Mouse (Mus musculus) gastrocnemius, adult 8-10 months (tissue): ENCODE measurements at regions not wholly inside any gene's neighbourhood (a gene's known extent, or its start where the extent isn't known, plus 50 kb on each side); places are given as distances from the start of the nearest gene placed in this dataset.

Experiments
- DNase-seq, 2 experiments: peaks; one replicate each; pipeline ENCODE4 v3.0.0; 2022; ENCODE audit warnings: low spot score in 2 of 2

DNA sequence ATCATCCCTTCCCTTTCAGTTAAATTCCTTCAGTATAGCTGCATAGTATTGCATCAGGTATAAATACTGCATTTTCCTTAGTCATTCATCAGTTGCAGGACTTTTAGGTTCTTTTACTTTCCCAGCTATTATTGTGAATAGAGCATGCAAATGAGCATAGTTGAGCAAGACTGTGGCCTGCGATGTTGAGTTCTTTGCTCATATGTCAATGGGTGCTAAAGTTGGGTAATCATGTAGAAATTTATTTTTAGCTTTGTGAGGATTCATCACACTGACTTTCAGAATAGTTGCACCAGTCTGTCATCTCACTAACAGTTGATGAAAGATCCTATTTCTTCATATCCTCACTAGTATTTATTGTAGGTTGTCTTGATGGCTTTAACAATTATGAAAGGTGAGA, 380.3 kb upstream of the Arrdc3 start:
- no peak for DNase-seq

- no peak for DNase-seq
Measured at GRCm38 (mm10) chr13:80514171-80514981, 368.8 kb upstream of the Arrdc3 start.

DNA sequence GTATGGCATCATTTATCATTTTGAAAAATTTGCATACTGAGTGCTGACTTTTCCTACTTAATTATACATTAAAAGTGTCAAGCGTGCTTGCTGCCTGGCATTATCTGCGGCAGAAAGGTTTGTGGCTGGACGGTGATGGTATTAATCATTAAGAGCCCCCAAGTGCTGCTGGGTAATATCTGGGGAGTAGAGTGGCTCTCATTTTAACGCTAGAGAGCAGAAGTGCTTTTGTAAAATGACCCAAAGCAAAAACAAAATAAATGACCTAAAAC, 368.3 kb upstream of the Arrdc3 start:
- no peak for DNase-seq

GRCm38 (mm10) chr13:80518836-80519235, 364.3 kb upstream of the Arrdc3 start:
- no peak for DNase-seq

DNA sequence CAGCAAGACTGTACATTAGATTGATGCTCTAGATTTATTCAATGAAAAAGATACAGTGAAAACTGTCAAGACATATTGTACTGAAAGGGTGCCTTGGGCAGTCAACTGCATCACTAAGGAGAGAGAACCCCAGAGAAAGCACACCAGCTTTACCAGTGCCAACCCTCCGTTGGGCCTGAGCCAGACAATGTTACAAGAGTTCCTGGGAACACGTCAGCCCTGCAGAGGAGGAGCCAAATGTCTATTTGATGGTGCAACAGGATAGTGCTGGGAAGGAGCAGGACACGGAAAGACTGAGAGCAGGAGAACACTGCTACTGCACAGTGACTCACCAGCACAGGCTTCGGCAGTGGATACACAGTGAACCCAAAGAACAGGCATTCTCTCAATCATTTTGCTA, 363.4 kb upstream of the Arrdc3 start:
- no peak for DNase-seq

- DNase-seq = no peak
Measured at GRCm38 (mm10) chr13:80535755-80536350, 347.3 kb upstream of the Arrdc3 start.

DNA sequence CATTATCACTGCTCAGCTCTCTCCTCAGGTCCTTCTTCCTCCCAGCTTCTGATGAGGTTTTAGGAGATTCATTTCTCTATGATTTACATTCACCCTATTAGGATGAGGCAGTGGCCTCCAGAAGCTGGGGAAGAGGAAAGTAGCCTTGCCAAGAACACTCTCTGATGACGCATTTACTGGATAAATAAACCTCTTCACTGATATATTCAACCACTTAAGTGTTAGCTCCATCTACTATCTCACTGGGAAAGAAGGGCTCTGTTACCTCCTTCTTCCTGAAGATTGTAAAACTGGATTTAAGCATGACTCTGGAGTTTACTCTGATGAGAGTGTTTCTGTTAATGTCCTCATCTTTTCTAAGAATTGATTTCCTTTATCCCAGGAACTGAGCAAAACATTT, 338.2 kb upstream of the Arrdc3 start:
- DNase-seq = no peak

- DNase-seq = peak; percentile 6 to 20
Measured at GRCm38 (mm10) chr13:80557156-80557555, 326.0 kb upstream of the Arrdc3 start.
